Mouse (Mus musculus) midbrain, postnatal 0 days (tissue): Measurements from ENCODE around the gene Cnnm1. TPM values are rescaled to one million over a fixed set of nuclear protein-coding genes. Genes with fewer than 3 reads are reported as not detected.

Source experiments
- ATAC-seq: fragments of 200-750 bp; cut with Nextera tagmentation; 2 replicates; pipeline ENCODE4 v1.8.0; 2017; ENCODE audit warnings: moderate number of reproducible peaks, mild to moderate bottlenecking, moderate TSS enrichment, moderate library complexity; ENCODE audit not compliant: low FRiP score
- DNase-seq: peaks from one replicate; pipeline ENCODE4 v3.0.0-alpha.2; 2015; ENCODE audit warnings: low spot score
- H3K27ac ChIP-seq: fragments of 300-500 bp; sonication (generic); 2 replicates; pipeline ENCODE4 v1.5.1; 2014; ENCODE audit warnings: low read depth, mild to moderate bottlenecking, low read length, mixed read lengths
- H3K27me3 ChIP-seq: fragments of 300-500 bp; sonication (generic); 2 replicates; pipeline ENCODE4 v1.6.1; 2014; ENCODE audit warnings: low read length, control low read depth, mixed read lengths; ENCODE audit not compliant: insufficient read depth
- H3K36me3 ChIP-seq: fragments of 300-500 bp; sonication (generic); 2 replicates; pipeline ENCODE4 v1.6.1; 2014; ENCODE audit warnings: low read length, control low read depth, mixed read lengths; ENCODE audit not compliant: insufficient read depth
- H3K4me1 ChIP-seq: fragments of 300-500 bp; sonication (generic); 2 replicates; pipeline ENCODE4 v1.6.1; 2014; ENCODE audit warnings: mild to moderate bottlenecking, control low read depth, antibody characterized with exemption, low read length, mixed read lengths; ENCODE audit not compliant: insufficient read depth
- H3K4me2 ChIP-seq: fragments of 300-500 bp; sonication (generic); 2 replicates; pipeline ENCODE4 v1.6.1; 2014; ENCODE audit warnings: low read depth, mild to moderate bottlenecking, low read length, mixed read lengths; ENCODE audit not compliant: poor library complexity, severe bottlenecking
- H3K4me3 ChIP-seq: fragments of 300-500 bp; sonication (generic); 2 replicates; pipeline ENCODE4 v1.5.1; 2014; ENCODE audit warnings: low read depth, mild to moderate bottlenecking, low read length, moderate library complexity
- H3K9ac ChIP-seq: fragments of 300-500 bp; sonication (generic); replicated peaks from 2 replicates; pipeline ENCODE4 v1.6.1; 2014; ENCODE audit warnings: mild to moderate bottlenecking, low read length, moderate library complexity, mixed read lengths; ENCODE audit not compliant: poor library complexity, severe bottlenecking
- H3K9me3 ChIP-seq: fragments of 300-500 bp; sonication (generic); 2 replicates; pipeline ENCODE4 v1.6.1; 2016; ENCODE audit warnings: low read length, control low read depth
- CTCF ChIP-seq: IDR thresholded peaks from 2 replicates; pipeline ENCODE4 v1.5.1; 2016; ENCODE audit warnings: antibody characterized with exemption, mild to moderate bottlenecking
- WGBS: fragments of 180-500 bp; shearing (Covaris S2); extraction: QIAGEN DNeasy Blood & Tissue Kit; methylation state at CpG from one replicate; pipeline ENCODE4 v1.1.7; 2014; 5-methylcytosine and 5-hydroxymethylcytosine counted together
- polyA plus RNA-seq: library from polyadenylated mRNA; unstranded; fragments of >200 nt; fragmentation: Nextera tagmentation; extraction: Ambion mirVana; gene quantifications from 2 replicates; pipeline ENCODE4 v1.2.1, GENCODE M21; 2015
- total RNA-seq: library from RNA; depleted of rRNA; stranded (reverse); fragments of >200 nt; gene quantifications from 2 replicates; pipeline ENCODE4 v1.2.3, GENCODE M21; 2014

Gene Cnnm1
- total and polyA plus RNA-seq, 2 experiments from 2014 or later = 3.3 to 7.5 TPM

GRCm38 (mm10) chr19:43516397-43517035, 76.3 kb downstream of the Cnnm1 start:
- no peaks in the 10 kb centered on the region for H3K4me1 ChIP-seq
- 89% methylated on average over 14 of the region's 14 CpGs for WGBS
- no peak overlapping the region for H3K4me2 ChIP-seq
- no peak for TF ChIP-seq CTCF
- ATAC-seq (no peak), DNase-seq (no peak)
- H3K9ac ChIP-seq = no peak overlapping the region
- no peaks in the 10 kb centered on the region for H3K27me3 ChIP-seq
- H3K4me3 ChIP-seq = no peak overlapping the region
- no peak overlapping the region for H3K27ac ChIP-seq
- no peaks in the 10 kb centered on the region for H3K9me3 ChIP-seq
- peaks cover 8% of the 10 kb centered on the region; the same call in 1 of the 2 replicates for H3K36me3 ChIP-seq

GRCm38 (mm10) chr19:43517320-43517719, 77.1 kb downstream of the Cnnm1 start:
- no peak for ATAC-seq
- no peaks in the 10 kb centered on the region for H3K27me3 ChIP-seq
- peaks cover 8% of the 10 kb centered on the region; the same call in 1 of the 2 replicates for H3K36me3 ChIP-seq
- H3K4me3 ChIP-seq = no peak overlapping the region
- no peak overlapping the region for H3K9ac ChIP-seq
- WGBS = 73% methylated on average over 6 of the region's 6 CpGs
- H3K4me1 ChIP-seq = no peaks in the 10 kb centered on the region
- DNase-seq = no peak
- H3K4me2 ChIP-seq = no peak overlapping the region
- no peak overlapping the region for H3K27ac ChIP-seq
- H3K9me3 ChIP-seq = no peaks in the 10 kb centered on the region
- no peak for TF ChIP-seq CTCF

- TF ChIP-seq CTCF = no peak
- ATAC-seq = no peak
- 66% methylated on average over 7 of the region's 7 CpGs for WGBS
- no peaks in the 10 kb centered on the region for H3K27me3 ChIP-seq
- H3K4me3 ChIP-seq = no peak overlapping the region
- H3K4me2 ChIP-seq = no peak overlapping the region
- no peaks in the 10 kb centered on the region for H3K9me3 ChIP-seq
- no peak for DNase-seq
- H3K9ac ChIP-seq = no peak overlapping the region
- H3K27ac ChIP-seq = no peak overlapping the region
- H3K4me1 ChIP-seq = no peaks in the 10 kb centered on the region
- peaks cover 8% of the 10 kb centered on the region; the same call in 1 of the 2 replicates for H3K36me3 ChIP-seq
Observed at GRCm38 (mm10) chr19:43517808-43518207, 77.6 kb downstream of the Cnnm1 start.

DNA sequence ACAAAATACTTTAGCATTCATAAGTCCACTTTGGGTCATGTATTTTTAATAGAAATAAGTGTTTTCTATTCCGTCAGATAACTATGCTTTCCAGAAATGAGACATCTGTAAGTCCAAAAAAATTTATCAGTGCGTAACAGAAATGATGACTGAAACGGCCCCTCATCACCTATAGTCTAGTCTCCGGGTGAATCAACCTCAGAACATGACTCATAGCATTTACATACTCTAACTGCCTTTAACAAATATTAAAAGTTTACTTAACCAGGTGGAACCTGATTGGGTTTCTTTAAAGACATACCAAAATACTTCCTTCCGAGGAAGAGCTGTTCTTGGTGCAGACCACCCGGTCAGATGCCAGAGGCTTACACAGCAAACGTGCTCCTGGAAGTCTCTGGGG, 78.0 kb downstream of the Cnnm1 start:
- Histone ChIP-seq H3K36me3 (peaks cover 8% of the 10 kb centered on the region; the same call in 1 of the 2 replicates), H3K27ac (no peak overlapping the region), H3K4me2 (no peak overlapping the region), H3K9me3 (no peaks in the 10 kb centered on the region), H3K9ac (no peak overlapping the region), H3K4me3 (no peak overlapping the region), H3K27me3 (no peaks in the 10 kb centered on the region), H3K4me1 (no peaks in the 10 kb centered on the region)
- DNase-seq = no peak
- no peak for ATAC-seq
- WGBS = 84% methylated on average over 7 of the region's 7 CpGs
- no peak for TF ChIP-seq CTCF

- ATAC-seq = no peak
- no peak overlapping the region for H3K4me3 ChIP-seq
- WGBS = 62% methylated on average over 10 of the region's 10 CpGs
Observed at GRCm38 (mm10) chr19:43519226-43519625, 79.0 kb downstream of the Cnnm1 start.

DNA sequence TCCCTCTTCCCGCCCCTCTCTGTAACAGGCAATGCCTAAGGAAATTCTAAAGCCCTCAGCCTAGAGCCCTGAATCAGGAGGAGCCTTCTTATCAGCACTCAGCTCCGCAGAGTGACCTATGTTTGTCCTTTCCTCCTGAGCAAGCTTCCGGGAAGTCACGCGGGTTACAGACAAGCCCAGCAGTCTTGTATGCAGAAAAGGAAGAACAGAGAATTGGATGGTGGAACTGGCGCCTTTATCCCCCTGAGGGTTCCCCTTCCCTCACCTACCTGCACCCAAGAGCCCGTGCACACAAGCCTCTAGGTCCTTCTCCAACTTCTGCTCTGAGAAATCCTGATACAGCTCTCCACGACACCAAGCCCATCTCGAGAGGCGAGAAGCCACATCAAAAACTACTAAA, 80.2 kb downstream of the Cnnm1 start:
- ATAC-seq (no peak), DNase-seq (no peak)
- Histone ChIP-seq H3K9ac (no peak overlapping the region), H3K4me3 (no peak overlapping the region), H3K9me3 (no peaks in the 10 kb centered on the region), H3K27ac (no peak overlapping the region), H3K36me3 (no peaks in the 10 kb centered on the region), H3K27me3 (no peaks in the 10 kb centered on the region), H3K4me1 (no peaks in the 10 kb centered on the region), H3K4me2 (no peak overlapping the region)
- no peak for TF ChIP-seq CTCF
- WGBS = 76% methylated on average over 9 of the region's 10 CpGs

More at GRCm38 (mm10) chr19:43519226-43519625, 79.0 kb downstream of the Cnnm1 start:
- H3K4me2 ChIP-seq = no peak overlapping the region
- DNase-seq = no peak
- TF ChIP-seq CTCF = no peak
- H3K36me3 ChIP-seq = peaks cover 7% of the 10 kb centered on the region; the same call in 1 of the 2 replicates
- H3K4me1 ChIP-seq = no peaks in the 10 kb centered on the region
- H3K27ac ChIP-seq = no peak overlapping the region
- H3K9me3 ChIP-seq = no peaks in the 10 kb centered on the region
- H3K9ac ChIP-seq = no peak overlapping the region
- H3K27me3 ChIP-seq = no peaks in the 10 kb centered on the region
